Mouse (Mus musculus) intestine, postnatal 0 days (tissue): ENCODE measurements around the gene Smad1. TPM values are rescaled to one million over a fixed set of nuclear protein-coding genes. Genes with fewer than 3 reads are reported as not detected.

Experiments used
- ATAC-seq: fragments of 200-750 bp; cut with Nextera tagmentation; 2 replicates; pipeline ENCODE4 v1.8.0; 2017; ENCODE audit warnings: mild to moderate bottlenecking, moderate TSS enrichment, moderate library complexity
- H3K27ac ChIP-seq: fragments of 300-500 bp; sonication (generic); 2 replicates; pipeline ENCODE4 v1.5.1; 2014; ENCODE audit warnings: mild to moderate bottlenecking, low read depth, low read length, moderate library complexity
- H3K27me3 ChIP-seq: fragments of 300-500 bp; sonication (generic); replicated peaks from 2 replicates; pipeline ENCODE4 v1.6.1; 2014; ENCODE audit warnings: low read length, mixed read lengths; ENCODE audit not compliant: control insufficient read depth, insufficient read depth
- H3K36me3 ChIP-seq: fragments of 300-500 bp; sonication (generic); 2 replicates; pipeline ENCODE4 v1.6.1; 2014; ENCODE audit warnings: mild to moderate bottlenecking, moderate library complexity; ENCODE audit not compliant: control insufficient read depth, insufficient read depth
- H3K4me1 ChIP-seq: fragments of 300-500 bp; sonication (generic); replicated peaks from 2 replicates; pipeline ENCODE4 v1.6.1; 2014; ENCODE audit warnings: antibody characterized with exemption, low read length, mixed read lengths; ENCODE audit not compliant: control insufficient read depth, insufficient read depth
- H3K4me2 ChIP-seq: fragments of 300-500 bp; sonication (generic); replicated peaks from 2 replicates; pipeline ENCODE4 v1.6.1; 2014; ENCODE audit warnings: low read depth, mild to moderate bottlenecking, moderate library complexity
- H3K4me3 ChIP-seq: fragments of 300-500 bp; sonication (generic); 2 replicates; pipeline ENCODE4 v1.5.1; 2014; ENCODE audit warnings: low read depth, low read length
- H3K9ac ChIP-seq: fragments of 300-500 bp; sonication (generic); 2 replicates; pipeline ENCODE4 v1.6.1; 2014; ENCODE audit warnings: mild to moderate bottlenecking, low read depth, low read length
- H3K9me3 ChIP-seq: fragments of 300-500 bp; sonication (generic); 2 replicates; pipeline ENCODE4 v1.6.1; 2016; ENCODE audit warnings: mixed run types; ENCODE audit not compliant: control insufficient read depth
- CTCF ChIP-seq: sonication (generic); IDR thresholded peaks from 2 replicates; pipeline ENCODE4 v1.5.1; 2016; ENCODE audit warnings: low read depth, mild to moderate bottlenecking, control low read depth, antibody characterized with exemption, moderate library complexity
- WGBS: fragments of 180-500 bp; shearing (Covaris S2); extraction: QIAGEN DNeasy Blood & Tissue Kit; methylation state at CpG from one replicate; pipeline ENCODE4 v1.1.7; 2014; 5-methylcytosine and 5-hydroxymethylcytosine counted together
- polyA plus RNA-seq: library from polyadenylated mRNA; unstranded; fragments of >200 nt; fragmentation: Nextera tagmentation; extraction: Ambion mirVana; gene quantifications from 2 replicates; pipeline ENCODE4 v1.2.1, GENCODE M21; 2015

The Smad1 gene
- polyA plus RNA-seq, 1 experiment from 2014 or later = 27.4 TPM

DNA sequence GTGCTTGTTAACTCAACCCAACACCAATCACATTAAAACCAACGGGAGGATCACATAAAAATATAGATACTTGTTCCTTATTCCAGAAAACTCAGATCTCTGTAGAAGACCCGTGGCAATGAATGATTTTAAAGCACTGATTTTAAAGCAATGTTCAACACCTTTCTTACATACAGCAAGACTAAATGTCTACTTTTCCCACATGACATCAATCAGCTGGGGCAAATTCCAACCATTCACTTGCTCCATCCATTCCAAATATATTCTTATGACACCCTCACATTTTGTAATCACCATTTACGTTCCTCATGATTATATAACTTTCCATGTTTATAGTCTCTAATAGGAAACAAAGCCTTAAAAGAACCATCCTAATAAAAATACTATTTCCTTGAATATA, 105.5 kb downstream of the Smad1 start:
- 0 out of 2 replicates have a peak, but pooled peaks cover 3% of the 10 kb centered on the region for H3K4me1 ChIP-seq
- no peaks in the 10 kb centered on the region for H3K36me3 ChIP-seq
- H3K9ac ChIP-seq = no peak overlapping the region; the same call in 1 of the 2 replicates
- 34% methylated on average over 3 of the region's 3 CpGs for WGBS
- peak overlapping the region; percentile 60 for H3K4me3 ChIP-seq
- ATAC-seq = no peak
- H3K9me3 ChIP-seq = no peaks in the 10 kb centered on the region
- peak overlapping the region; percentile 75 for H3K4me2 ChIP-seq
- H3K27ac ChIP-seq = no peak overlapping the region
- no peak for TF ChIP-seq CTCF
- H3K27me3 ChIP-seq = no peaks in the 10 kb centered on the region

DNA sequence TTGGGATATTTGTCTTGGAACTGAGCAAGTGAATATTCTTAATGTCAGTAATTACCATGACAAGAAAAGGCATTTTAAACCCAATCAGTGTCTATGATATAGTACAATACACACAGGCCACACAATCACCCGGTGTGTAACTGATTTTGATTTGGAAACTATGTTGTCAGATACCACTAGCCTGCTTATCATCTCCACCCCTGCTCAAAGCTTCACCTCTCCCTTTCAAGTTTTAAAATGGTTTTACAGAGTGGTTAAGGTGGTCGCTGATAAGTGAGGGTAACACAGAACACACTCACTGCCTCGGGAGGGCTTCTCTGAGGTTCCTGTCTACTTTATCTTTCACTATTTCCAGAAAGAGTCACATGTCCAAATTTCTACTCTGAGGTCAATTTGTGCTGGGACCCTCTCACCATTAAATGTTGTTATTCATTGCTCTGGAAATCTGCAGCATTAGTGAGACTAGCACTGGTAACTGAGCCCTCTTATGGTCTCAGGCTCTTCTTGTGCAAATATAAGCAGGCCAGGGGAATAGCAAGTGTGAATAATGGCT, 106.5 kb downstream of the Smad1 start:
- H3K9me3 ChIP-seq = no peaks in the 10 kb centered on the region
- H3K4me3 ChIP-seq = no peak overlapping the region
- H3K27ac ChIP-seq = no peak overlapping the region
- no peaks in the 10 kb centered on the region for H3K36me3 ChIP-seq
- no peak overlapping the region for H3K9ac ChIP-seq
- H3K4me2 ChIP-seq = no peak overlapping the region
- TF ChIP-seq CTCF = no peak
- 67% methylated on average over 3 of the region's 3 CpGs for WGBS
- H3K4me1 ChIP-seq = 0 out of 2 replicates have a peak, but pooled peaks cover 3% of the 10 kb centered on the region
- no peaks in the 10 kb centered on the region for H3K27me3 ChIP-seq
- ATAC-seq = no peak

DNA sequence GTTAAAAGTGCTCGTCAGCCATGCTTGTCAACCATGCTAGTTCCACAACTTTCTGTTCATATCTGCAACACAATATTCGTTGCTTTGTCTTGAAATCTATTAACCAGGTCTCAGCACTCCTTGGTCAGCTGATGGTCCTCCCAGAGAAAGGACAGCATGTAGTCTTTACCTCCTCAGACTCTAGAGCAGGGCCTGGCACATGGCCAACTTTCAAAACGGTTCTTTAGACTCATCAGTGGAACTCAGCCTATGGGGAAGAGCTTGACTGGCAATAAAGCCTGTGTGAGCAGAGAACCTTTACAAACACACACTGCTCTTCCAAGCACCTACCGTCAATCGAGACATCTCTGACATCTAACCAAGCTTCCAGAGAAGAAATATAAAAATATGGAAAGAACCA, 109.7 kb downstream of the Smad1 start:
- ATAC-seq = no peak
- no peak for TF ChIP-seq CTCF
- 61% methylated on average over 5 of the region's 5 CpGs for WGBS

DNA sequence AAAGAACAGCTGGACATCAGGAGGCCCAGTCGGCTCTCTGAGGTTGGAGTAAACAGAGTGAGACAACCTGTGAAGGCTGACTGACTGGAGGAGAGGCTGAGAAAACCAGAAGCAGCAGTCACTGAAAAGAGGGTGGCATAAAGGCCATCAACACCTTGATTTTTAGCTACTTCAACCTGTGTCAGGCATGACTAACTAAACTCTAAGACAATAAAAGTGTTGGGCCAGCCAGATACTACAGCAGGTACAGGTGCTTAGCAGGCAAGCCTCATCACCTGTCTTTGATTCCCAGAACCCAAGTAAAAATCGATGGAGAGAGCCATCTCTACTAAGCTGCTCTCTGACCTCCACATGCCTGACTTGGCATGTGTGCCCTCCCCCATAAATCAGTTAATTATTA, 110.6 kb downstream of the Smad1 start:
- Histone ChIP-seq H3K36me3 (no peaks in the 10 kb centered on the region), H3K27ac (no peak overlapping the region), H3K9ac (no peak overlapping the region), H3K4me1 (0 out of 2 replicates have a peak, but pooled peaks cover 3% of the 10 kb centered on the region), H3K27me3 (no peaks in the 10 kb centered on the region), H3K9me3 (no peaks in the 10 kb centered on the region), H3K4me2 (no peak overlapping the region), H3K4me3 (no peak overlapping the region)
- 49% methylated on average over 2 of the region's 2 CpGs for WGBS
- ATAC-seq = no peak; the same call in 1 of the 2 replicates
- TF ChIP-seq CTCF = no peak

More for the DNA sequence above, 109.7 kb downstream of the Smad1 start:
- Histone ChIP-seq H3K27ac (no peak overlapping the region), H3K9me3 (no peaks in the 10 kb centered on the region), H3K9ac (no peak overlapping the region), H3K4me3 (no peak overlapping the region), H3K4me1 (0 out of 2 replicates have a peak, but pooled peaks cover 3% of the 10 kb centered on the region), H3K36me3 (no peaks in the 10 kb centered on the region), H3K4me2 (no peak overlapping the region), H3K27me3 (no peaks in the 10 kb centered on the region)

Other genes with a start within 250 kb of the Smad1 start
- not detected in 2 replicates for gene 1700011L22Rik, start 150.9 kb downstream of the Smad1 start, polyA plus RNA-seq
- gene Mmaa, start 104.6 kb downstream of the Smad1 start, polyA plus RNA-seq = 7.2 and 8.2 TPM in 2 replicates
- gene Otud4, start 240.1 kb upstream of the Smad1 start, polyA plus RNA-seq = 6.0 and 6.3 TPM in 2 replicates